Mouse (Mus musculus): Measurements from ENCODE around the gene Snx29. TPM values are rescaled to one million over a fixed set of nuclear protein-coding genes. Genes with fewer than 3 reads are reported as not detected.
"Not testable (repeated sequence)": the region's sequence is repeated elsewhere in the genome, so short reads cannot be mapped to it uniquely, and the experiment has no call there.

The Snx29 gene
- total and polyA plus RNA-seq, 2 experiments from 2014 or later, result 7.0 to 22.8 TPM

GRCm38 (mm10) chr16:11422165-11422564, 99.5 kb downstream of the Snx29 start:
- 89% methylated on average over 1 of the region's 1 CpGs for WGBS
- ATAC-seq (ENCODE audit: low FRiP score) (no peak), DNase-seq (ENCODE audit: low spot score) (no peak)
- Histone ChIP-seq H3K36me3 (ENCODE audit: insufficient read depth, low read length) (peaks cover 8% of the 10 kb centered on the region), H3K27ac (ENCODE audit: low read depth, low read length) (no peak overlapping the region), H3K4me3 (ENCODE audit: low read depth, low read length) (no peak overlapping the region), H3K9me3 (ENCODE audit: low read length) (no peaks in the 10 kb centered on the region), H3K4me1 (ENCODE audit: insufficient read depth, low read length) (no peaks in the 10 kb centered on the region), H3K9ac (replicated peaks; ENCODE audit: low read length, poor library complexity, severe bottlenecking) (no peak overlapping the region), H3K27me3 (ENCODE audit: insufficient read depth, low read length) (no peaks in the 10 kb centered on the region), H3K4me2 (ENCODE audit: low read depth, low read length, poor library complexity, severe bottlenecking) (no peak overlapping the region)
- TF ChIP-seq CTCF (IDR thresholded peaks at IDR 0.05), result no peak

GRCm38 (mm10) chr16:11422889-11423610, 100.3 kb downstream of the Snx29 start:
- Histone ChIP-seq H3K9me3 (ENCODE audit: low read length) (no peaks in the 10 kb centered on the region), H3K36me3 (ENCODE audit: insufficient read depth, low read length) (peaks cover 8% of the 10 kb centered on the region), H3K27me3 (ENCODE audit: insufficient read depth, low read length) (no peaks in the 10 kb centered on the region), H3K9ac (replicated peaks; ENCODE audit: low read length, poor library complexity, severe bottlenecking) (no peak overlapping the region), H3K4me3 (ENCODE audit: low read depth, low read length) (no peak overlapping the region), H3K4me1 (ENCODE audit: insufficient read depth, low read length) (no peaks in the 10 kb centered on the region), H3K4me2 (ENCODE audit: low read depth, low read length, poor library complexity, severe bottlenecking) (no peak overlapping the region), H3K27ac (ENCODE audit: low read depth, low read length) (peak overlapping the region; percentile 55)
- DNase-seq (ENCODE audit: low spot score), result no peak
- ATAC-seq (ENCODE audit: low FRiP score), result no peak
- peak; percentile 60 for TF ChIP-seq CTCF (IDR thresholded peaks at IDR 0.05)
- WGBS, result 99% methylated on average over 2 of the region's 2 CpGs

- peak; percentile 79 for TF ChIP-seq CTCF (IDR thresholded peaks at IDR 0.05)
- H3K36me3 ChIP-seq (ENCODE audit: insufficient read depth, low read length); H3K9ac ChIP-seq (replicated peaks; ENCODE audit: low read length, poor library complexity, severe bottlenecking); H3K4me3 ChIP-seq (ENCODE audit: low read depth, low read length); H3K4me1 ChIP-seq (ENCODE audit: insufficient read depth, low read length); H3K27me3 ChIP-seq (ENCODE audit: insufficient read depth, low read length); H3K9me3 ChIP-seq (ENCODE audit: low read length); ATAC-seq (ENCODE audit: low FRiP score); H3K27ac ChIP-seq (ENCODE audit: low read depth, low read length); H3K4me2 ChIP-seq (ENCODE audit: low read depth, low read length, poor library complexity, severe bottlenecking): not testable (repeated sequence)
- 78% methylated on average over 2 of the region's 2 CpGs for WGBS
- DNase-seq (ENCODE audit: low spot score), result peak; percentile 75
Observed at GRCm38 (mm10) chr16:11423611-11424297, 101.0 kb downstream of the Snx29 start.

GRCm38 (mm10) chr16:11424568-11425145, 101.9 kb downstream of the Snx29 start:
- ATAC-seq (ENCODE audit: low FRiP score) (peak; percentile 32; the same call in 1 of the 2 replicates), DNase-seq (ENCODE audit: low spot score) (no peak)
- H3K9ac ChIP-seq (replicated peaks; ENCODE audit: low read length, poor library complexity, severe bottlenecking), result no peak overlapping the region
- no peak overlapping the region for H3K4me2 ChIP-seq (ENCODE audit: low read depth, low read length, poor library complexity, severe bottlenecking)
- no peak overlapping the region for H3K27ac ChIP-seq (ENCODE audit: low read depth, low read length)
- no peak for TF ChIP-seq CTCF (IDR thresholded peaks at IDR 0.05)
- no peak overlapping the region for H3K4me3 ChIP-seq (ENCODE audit: low read depth, low read length)
- 85% methylated on average over 9 of the region's 9 CpGs for WGBS
- peaks cover 8% of the 10 kb centered on the region for H3K36me3 ChIP-seq (ENCODE audit: insufficient read depth, low read length)
- H3K27me3 ChIP-seq (ENCODE audit: insufficient read depth, low read length), result no peaks in the 10 kb centered on the region
- H3K4me1 ChIP-seq (ENCODE audit: insufficient read depth, low read length), result no peaks in the 10 kb centered on the region
- no peaks in the 10 kb centered on the region for H3K9me3 ChIP-seq (ENCODE audit: low read length)

GRCm38 (mm10) chr16:11425279-11425678, 102.6 kb downstream of the Snx29 start:
- ATAC-seq (ENCODE audit: low FRiP score), result no peak
- Histone ChIP-seq H3K4me2 (ENCODE audit: low read depth, low read length, poor library complexity, severe bottlenecking) (no peak overlapping the region), H3K27ac (ENCODE audit: low read depth, low read length) (no peak overlapping the region; the same call in 1 of the 2 replicates), H3K4me3 (ENCODE audit: low read depth, low read length) (no peak overlapping the region), H3K36me3 (ENCODE audit: insufficient read depth, low read length) (peaks cover 8% of the 10 kb centered on the region), H3K4me1 (ENCODE audit: insufficient read depth, low read length) (no peaks in the 10 kb centered on the region), H3K27me3 (ENCODE audit: insufficient read depth, low read length) (no peaks in the 10 kb centered on the region), H3K9ac (replicated peaks; ENCODE audit: low read length, poor library complexity, severe bottlenecking) (no peak overlapping the region), H3K9me3 (ENCODE audit: low read length) (no peaks in the 10 kb centered on the region)
- no peak for DNase-seq (ENCODE audit: low spot score)
- 53% methylated on average over 7 of the region's 7 CpGs for WGBS
- TF ChIP-seq CTCF (IDR thresholded peaks at IDR 0.05), result no peak
